Mouse (Mus musculus) bone marrow, adult 2 months (tissue): ENCODE results near the gene 4930563M21Rik.

Source experiments
- CTCF ChIP-seq: fragments of 200-500 bp; IDR thresholded peaks from 2 replicates; pipeline ENCODE4 v1.5.1; 2011; ENCODE audit warnings: low read length, control low read depth; ENCODE audit not compliant: control insufficient read depth, insufficient read depth
- POLR2A ChIP-seq: fragments of 200-500 bp; IDR thresholded peaks from 2 replicates; pipeline ENCODE4 v1.6.1; 2011; ENCODE audit warnings: low read depth, mild to moderate bottlenecking, control low read depth, low read length, borderline replicate concordance; ENCODE audit not compliant: control insufficient read depth

- no peak for TF ChIP-seq CTCF
- no peak for TF ChIP-seq POLR2A
These were observed at the start of gene 4930563M21Rik for GRCm38 (mm10) chr9:56010450-56010849.
